Mouse (Mus musculus) stomach, postnatal 0 days (tissue): ENCODE results near the gene Gm3752.
"Not testable (repeated sequence)": the region's sequence is repeated elsewhere in the genome, so short reads cannot be mapped to it uniquely, and the experiment has no call there.

ENCODE experiments used
- CTCF ChIP-seq: IDR thresholded peaks from 2 replicates; pipeline ENCODE4 v1.5.1; 2016; ENCODE audit warnings: antibody characterized with exemption, low read depth, mild to moderate bottlenecking, moderate library complexity
- EP300 ChIP-seq: optimal IDR thresholded peaks from 2 replicates; pipeline ENCODE3; 2016; ENCODE audit warnings: antibody characterized with exemption

- TF ChIP-seq CTCF, EP300: not testable (repeated sequence)
Observed at GRCm38 (mm10) chr14:7450817-7451216, 32.7 kb downstream of the Gm3752 start, which contains the start of gene Gm3755.
